Mouse (Mus musculus) CH12.LX (cell line): ENCODE results near the gene Ifngr2.

Experiments used
- BHLHE40 ChIP-seq: IDR thresholded peaks from 2 replicates; pipeline ENCODE4 v1.6.1; 2011; ENCODE audit warnings: mild to moderate bottlenecking, low read depth, low read length, improper control_type of control experiment
- CTCF ChIP-seq, 2 experiments: IDR thresholded peaks in 1 of 2; conservative IDR thresholded peaks in 1 of 2; 2 replicates each; pipeline ENCODE4 v1.5.1; 2011 to 2012; ENCODE audit warnings: low read depth in 2 of 2, low read length in 2 of 2, improper control_type of control experiment in 1 of 2, inconsistent platforms in 1 of 2, mild to moderate bottlenecking in 1 of 2, moderate library complexity in 1 of 2
- EP300 ChIP-seq: IDR thresholded peaks from 2 replicates; pipeline ENCODE4 v1.6.1; 2011; ENCODE audit warnings: low read length, improper control_type of control experiment
- MAFK ChIP-seq: IDR thresholded peaks from 2 replicates; pipeline ENCODE4 v1.6.1; 2011; ENCODE audit warnings: low read length, improper control_type of control experiment; ENCODE audit not compliant: insufficient replicate concordance
- PAX5 ChIP-seq: IDR thresholded peaks from 2 replicates; pipeline ENCODE4 v1.6.1; 2012; ENCODE audit warnings: low read length, inconsistent platforms, mixed read lengths
- POLR2A ChIP-seq: IDR thresholded peaks from 2 replicates; pipeline ENCODE4 v1.6.1; 2011; ENCODE audit warnings: low read depth, mild to moderate bottlenecking, improper control_type of control experiment, low read length
- POLR2AphosphoS2 ChIP-seq: IDR thresholded peaks from 2 replicates; pipeline ENCODE4 v1.6.1; 2011; ENCODE audit warnings: low read depth, low read length, improper control_type of control experiment
- RAD21 ChIP-seq: IDR thresholded peaks from 2 replicates; pipeline ENCODE4 v1.6.1; 2011; ENCODE audit warnings: low read depth, mild to moderate bottlenecking, low read length, improper control_type of control experiment, moderate library complexity
- ZKSCAN1 ChIP-seq: IDR thresholded peaks from 2 replicates; pipeline ENCODE4 v1.6.1; 2012; ENCODE audit warnings: low read depth, inconsistent platforms, low read length, improper control_type of control experiment, borderline replicate concordance

GRCm38 (mm10) chr16:91534477-91534876 lies 12.4 kb upstream of the Ifngr2 start:
- TF ChIP-seq ZKSCAN1 (no peak), BHLHE40 (no peak), PAX5 (no peak), CTCF (conservative IDR thresholded peaks at IDR 0.05 in 1 of 2, IDR thresholded peaks at IDR 0.05 in 1 of 2; ENCODE audit: low read depth in 2 of 2, low read length in 2 of 2) (no peak), POLR2A (no peak), RAD21 (no peak), MAFK (no peak), POLR2AphosphoS2 (no peak), EP300 (no peak)
